Mouse (Mus musculus): ENCODE data around the gene Samhd1.

Gene Samhd1

GRCm38 (mm10) chr2:157136176-157136575, 1.1 kb upstream of the Samhd1 start:
- DNase-seq (ENCODE audit: low spot score): no peak

- DNase-seq (ENCODE audit: low spot score): no peak
These were observed 560 bp upstream of the Samhd1 start for GRCm38 (mm10) chr2:157135529-157136120.

GRCm38 (mm10) chr2:157134479-157134931, 560 bp downstream of the Samhd1 start:
- DNase-seq (ENCODE audit: low spot score): no peak

GRCm38 (mm10) chr2:157133769-157134478, 1.1 kb downstream of the Samhd1 start:
- DNase-seq (ENCODE audit: low spot score): no peak

GRCm38 (mm10) chr2:157132686-157133540, 2.2 kb downstream of the Samhd1 start:
- DNase-seq (ENCODE audit: low spot score): no peak

GRCm38 (mm10) chr2:157132086-157132485, 3.0 kb downstream of the Samhd1 start:
- DNase-seq (ENCODE audit: low spot score): no peak

GRCm38 (mm10) chr2:157130813-157131514, 4.1 kb downstream of the Samhd1 start:
- no peak for DNase-seq (ENCODE audit: low spot score)

- DNase-seq (ENCODE audit: low spot score): no peak
These were observed 5.4 kb downstream of the Samhd1 start for GRCm38 (mm10) chr2:157129601-157130164.

- DNase-seq (ENCODE audit: low spot score): no peak
These were observed 6.0 kb downstream of the Samhd1 start for GRCm38 (mm10) chr2:157129096-157129495.

GRCm38 (mm10) chr2:157128072-157128471, 7.0 kb downstream of the Samhd1 start:
- no peak for DNase-seq (ENCODE audit: low spot score)

- DNase-seq (ENCODE audit: low spot score): no peak
These were observed 7.7 kb downstream of the Samhd1 start for GRCm38 (mm10) chr2:157127370-157127769.

GRCm38 (mm10) chr2:157125246-157125645, 9.8 kb downstream of the Samhd1 start:
- DNase-seq (ENCODE audit: low spot score): no peak

GRCm38 (mm10) chr2:157121766-157122165, 13.3 kb downstream of the Samhd1 start:
- no peak for DNase-seq (ENCODE audit: low spot score)

- DNase-seq (ENCODE audit: low spot score): no peak
These were observed 16.0 kb downstream of the Samhd1 start for GRCm38 (mm10) chr2:157119075-157119474.

- DNase-seq (ENCODE audit: low spot score): no peak
These were observed 16.5 kb downstream of the Samhd1 start for GRCm38 (mm10) chr2:157118556-157118955.

- DNase-seq (ENCODE audit: low spot score): no peak
These were observed 18.1 kb downstream of the Samhd1 start for GRCm38 (mm10) chr2:157116964-157117363.

GRCm38 (mm10) chr2:157108236-157108635, 26.8 kb downstream of the Samhd1 start:
- no peak for DNase-seq (ENCODE audit: low spot score)

GRCm38 (mm10) chr2:157104454-157104853, 30.6 kb downstream of the Samhd1 start:
- DNase-seq (ENCODE audit: low spot score): no peak

GRCm38 (mm10) chr2:157102256-157102655, 32.8 kb downstream of the Samhd1 start:
- DNase-seq (ENCODE audit: low spot score): no peak

- no peak for DNase-seq (ENCODE audit: low spot score)
These were observed 33.4 kb downstream of the Samhd1 start for GRCm38 (mm10) chr2:157101650-157102049.

GRCm38 (mm10) chr2:157100319-157100605, 34.8 kb downstream of the Samhd1 start:
- DNase-seq (ENCODE audit: low spot score): no peak

Data from testis, postnatal 14 days (tissue).